Mouse (Mus musculus): ENCODE results near the gene Rad9a. TPM values are rescaled to one million over a fixed set of nuclear protein-coding genes. Genes with fewer than 3 reads are reported as not detected.

The Rad9a gene
- polyA plus RNA-seq, 1 experiment from 2014 or later, result 41.5 TPM

DNA sequence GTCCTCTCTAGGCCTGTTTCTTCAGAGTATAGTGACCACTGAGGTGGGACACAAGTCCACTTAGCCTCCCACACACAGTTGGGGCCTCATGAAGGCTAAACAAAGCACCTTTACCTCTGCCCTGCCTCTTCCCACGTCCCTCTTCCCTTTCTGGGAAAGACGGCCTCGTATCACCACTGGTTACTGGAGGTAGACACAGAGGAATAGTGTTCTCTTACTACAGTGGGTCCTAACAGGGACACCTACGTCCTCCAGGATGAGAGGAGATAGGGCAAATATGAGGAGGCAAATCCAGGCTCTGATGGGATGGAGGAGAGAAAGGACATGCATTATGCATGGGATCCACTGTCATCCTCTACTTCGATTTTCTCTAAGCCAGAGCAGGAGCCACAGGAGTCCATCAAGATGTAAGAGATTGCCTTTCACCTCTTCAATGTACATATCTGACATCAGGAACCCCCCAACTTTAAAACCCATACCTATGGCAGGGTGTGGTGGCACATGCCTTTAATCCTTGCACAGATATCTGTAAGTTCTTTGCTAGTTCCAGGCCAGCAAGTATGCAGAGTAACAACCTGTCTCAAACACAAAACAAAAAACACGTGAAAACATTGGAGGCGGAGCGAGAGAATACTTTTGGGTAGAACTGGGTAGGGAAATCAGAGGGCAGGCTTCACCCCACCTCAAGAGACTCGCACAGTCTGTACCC lies 53.5 kb downstream of the Rad9a start:
- WGBS, result 29% methylated on average over 9 of the region's 9 CpGs
- peak overlapping the region; percentile 86 for H3K9ac ChIP-seq (replicated peaks)
- peak; percentile 38 for ATAC-seq (ENCODE audit: low FRiP score, low read depth)
- no peaks in the 10 kb centered on the region; the same call in 1 of the 2 replicates for H3K27me3 ChIP-seq
- H3K4me1 ChIP-seq, result peaks cover 22% of the 10 kb centered on the region
- peaks cover 17% of the 10 kb centered on the region for H3K36me3 ChIP-seq
- peak overlapping the region; percentile 86 for H3K4me2 ChIP-seq (replicated peaks)
- H3K4me3 ChIP-seq, result peak overlapping the region; percentile 85
- H3K27ac ChIP-seq (replicated peaks), result peak overlapping the region; percentile 47
- no peaks in the 10 kb centered on the region for H3K9me3 ChIP-seq

DNA sequence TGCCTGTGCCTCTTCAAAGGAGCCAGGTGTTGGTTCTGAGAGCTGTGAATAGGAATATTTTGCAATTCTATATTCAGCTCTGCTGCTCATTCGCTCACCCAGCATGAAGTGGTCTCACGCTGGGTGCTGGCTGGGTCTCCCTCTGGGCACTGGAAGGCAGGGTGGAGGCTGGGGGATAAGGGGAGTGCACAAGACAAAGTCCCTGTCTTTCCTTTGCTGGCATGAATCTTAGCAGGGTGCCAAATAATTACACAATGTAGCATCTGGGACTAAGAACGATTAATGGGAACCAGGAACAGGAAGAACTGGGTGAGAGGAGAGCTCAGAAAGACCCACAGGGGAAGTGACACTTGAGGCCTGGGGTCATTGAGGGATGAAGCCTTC lies 54.4 kb downstream of the Rad9a start:
- Histone ChIP-seq H3K27me3 (no peaks in the 10 kb centered on the region; the same call in 1 of the 2 replicates), H3K36me3 (peaks cover 12% of the 10 kb centered on the region), H3K9me3 (no peaks in the 10 kb centered on the region), H3K9ac (replicated peaks) (no peak overlapping the region), H3K4me3 (no peak overlapping the region), H3K4me2 (replicated peaks) (no peak overlapping the region), H3K4me1 (peaks cover 22% of the 10 kb centered on the region), H3K27ac (replicated peaks) (no peak overlapping the region)
- WGBS, result 53% methylated on average over 3 of the region's 3 CpGs
- ATAC-seq (ENCODE audit: low FRiP score, low read depth), result no peak

DNA sequence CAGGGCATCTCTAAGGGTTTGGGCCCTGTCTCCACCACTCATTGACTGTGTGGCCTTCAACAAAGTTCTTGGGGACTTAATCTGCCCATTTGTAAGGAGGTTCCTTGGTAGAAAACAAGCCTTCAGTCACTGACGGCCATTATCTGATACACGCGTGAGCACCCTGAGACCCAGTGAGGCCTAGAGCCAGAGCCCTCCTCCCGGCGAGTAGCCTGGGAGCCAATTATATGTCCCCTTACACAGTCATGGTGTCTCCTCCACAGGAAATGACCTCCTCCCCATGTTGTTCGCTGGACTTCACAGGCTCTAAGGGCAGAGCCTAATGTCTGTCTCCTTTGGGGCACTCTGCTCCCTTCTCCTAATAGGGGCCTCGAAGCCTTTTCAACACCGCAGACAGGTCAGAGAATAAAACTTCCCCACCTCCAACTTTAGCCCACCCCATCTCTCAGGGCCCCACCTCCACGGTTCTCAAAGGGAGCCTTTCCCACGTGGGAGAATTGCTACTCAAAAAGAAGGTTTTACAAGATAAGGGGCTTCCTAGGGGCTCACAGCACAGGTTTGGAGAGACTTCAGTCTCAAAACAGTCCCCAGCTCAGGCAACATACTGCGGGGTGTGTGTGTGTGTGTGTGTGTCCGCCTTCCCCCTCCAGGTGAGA lies 55.0 kb downstream of the Rad9a start:
- 61% methylated on average over 12 of the region's 12 CpGs for WGBS
- Histone ChIP-seq H3K27ac (replicated peaks) (no peak overlapping the region), H3K9me3 (no peaks in the 10 kb centered on the region), H3K9ac (replicated peaks) (no peak overlapping the region), H3K4me2 (replicated peaks) (no peak overlapping the region), H3K4me1 (peaks cover 22% of the 10 kb centered on the region), H3K36me3 (peaks cover 12% of the 10 kb centered on the region), H3K27me3 (no peaks in the 10 kb centered on the region; the same call in 1 of the 2 replicates), H3K4me3 (no peak overlapping the region)
- no peak for ATAC-seq (ENCODE audit: low FRiP score, low read depth)

DNA sequence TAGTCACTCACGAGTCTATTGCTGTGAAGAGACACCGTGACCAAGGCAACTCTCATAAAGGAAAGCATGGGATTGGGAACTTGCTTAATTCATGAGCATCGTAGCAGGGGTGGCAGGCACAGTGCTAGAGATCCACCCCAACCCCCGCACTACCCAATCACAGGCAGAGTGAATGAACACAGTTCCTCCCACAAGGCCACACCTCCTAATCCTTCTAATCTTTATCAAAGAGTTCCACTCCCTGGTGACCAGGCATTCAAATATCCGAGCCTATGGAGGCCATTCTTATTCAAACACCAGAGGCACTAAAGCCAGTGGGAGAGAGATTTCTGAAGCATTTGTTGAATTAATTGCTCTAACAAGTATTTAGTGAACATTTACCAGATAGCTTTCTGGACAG lies 55.5 kb downstream of the Rad9a start:
- Histone ChIP-seq H3K9me3 (no peaks in the 10 kb centered on the region), H3K27me3 (no peaks in the 10 kb centered on the region; the same call in 1 of the 2 replicates), H3K4me2 (replicated peaks) (no peak overlapping the region), H3K9ac (replicated peaks) (no peak overlapping the region), H3K4me1 (peaks cover 22% of the 10 kb centered on the region), H3K36me3 (peaks cover 7% of the 10 kb centered on the region), H3K27ac (replicated peaks) (no peak overlapping the region), H3K4me3 (no peak overlapping the region)
- ATAC-seq (ENCODE audit: low FRiP score, low read depth), result no peak
- WGBS, result 81% methylated on average over 5 of the region's 5 CpGs

Small RNAs within 50 kb of the gene (microRNA-seq; reads per million reads assigned to microRNA genes)
- not detected for gene Gm26115

Other genes starting within 250 kb of the Rad9a start
- not detected in 2 replicates for gene Aldh3b3, start 243.0 kb downstream of the Rad9a start, polyA plus RNA-seq (2016; fragmentation: Nextera tagmentation; extraction: Ambion mirVana)
- 0.62 and 1.0 TPM in 2 replicates for gene Aldh3b2, start 229.3 kb downstream of the Rad9a start, polyA plus RNA-seq (2016; fragmentation: Nextera tagmentation; extraction: Ambion mirVana)
- 0.88 and 1.3 TPM in 2 replicates for gene Acy3, start 215.1 kb downstream of the Rad9a start, polyA plus RNA-seq (2016; fragmentation: Nextera tagmentation; extraction: Ambion mirVana)
- not detected in 2 replicates for gene Tbx10, start 208.9 kb downstream of the Rad9a start, polyA plus RNA-seq (2016; fragmentation: Nextera tagmentation; extraction: Ambion mirVana)
- 15.6 and 17.6 TPM in 2 replicates for gene Nudt8, start 201.1 kb downstream of the Rad9a start, polyA plus RNA-seq (2016; fragmentation: Nextera tagmentation; extraction: Ambion mirVana)
- gene Gm49405, start 201.0 kb downstream of the Rad9a start, polyA plus RNA-seq (2016; fragmentation: Nextera tagmentation; extraction: Ambion mirVana), result 3.5 and 4.5 TPM in 2 replicates
- gene Doc2g, start 198.3 kb downstream of the Rad9a start, polyA plus RNA-seq (2016; fragmentation: Nextera tagmentation; extraction: Ambion mirVana), result 3.6 and 5.2 TPM in 2 replicates
- 181 and 188 TPM in 2 replicates for gene Ndufv1, start 188.9 kb downstream of the Rad9a start, polyA plus RNA-seq (2016; fragmentation: Nextera tagmentation; extraction: Ambion mirVana)
- 323 and 328 TPM in 2 replicates for gene Gstp1, start 163.7 kb downstream of the Rad9a start, polyA plus RNA-seq (2016; fragmentation: Nextera tagmentation; extraction: Ambion mirVana)
- gene Gstp2, start 155.6 kb downstream of the Rad9a start, polyA plus RNA-seq (2016; fragmentation: Nextera tagmentation; extraction: Ambion mirVana), result 1.6 and 2.4 TPM in 2 replicates
- gene Gstp3, start 142.1 kb downstream of the Rad9a start, polyA plus RNA-seq (2016; fragmentation: Nextera tagmentation; extraction: Ambion mirVana), result not detected in 2 replicates
- not detected in 2 replicates for gene Cabp2, start 120.1 kb downstream of the Rad9a start, polyA plus RNA-seq (2016; fragmentation: Nextera tagmentation; extraction: Ambion mirVana)
- 66.7 and 68.0 TPM in 2 replicates for gene Cdk2ap2, start 104.5 kb downstream of the Rad9a start, polyA plus RNA-seq (2016; fragmentation: Nextera tagmentation; extraction: Ambion mirVana)
- 27.2 and 29.0 TPM in 2 replicates for gene Pitpnm1, start 101.7 kb downstream of the Rad9a start, polyA plus RNA-seq (2016; fragmentation: Nextera tagmentation; extraction: Ambion mirVana)
- 59.5 and 63.6 TPM in 2 replicates for gene Aip, start 75.8 kb downstream of the Rad9a start, polyA plus RNA-seq (2016; fragmentation: Nextera tagmentation; extraction: Ambion mirVana)
- gene Gpr152, start 61.9 kb downstream of the Rad9a start, polyA plus RNA-seq (2016; fragmentation: Nextera tagmentation; extraction: Ambion mirVana), result not detected in 2 replicates
- gene Cabp4, start 57.6 kb downstream of the Rad9a start, polyA plus RNA-seq (2016; fragmentation: Nextera tagmentation; extraction: Ambion mirVana), result 0.12 and 0.14 TPM in 2 replicates
- gene Coro1b, start 53.0 kb downstream of the Rad9a start, polyA plus RNA-seq (2016; fragmentation: Nextera tagmentation; extraction: Ambion mirVana), result 121 and 133 TPM in 2 replicates
- 0.42 and 0.71 TPM in 2 replicates for gene Ptprcap, start 48.1 kb downstream of the Rad9a start, polyA plus RNA-seq (2016; fragmentation: Nextera tagmentation; extraction: Ambion mirVana)
- 62.8 and 63.3 TPM in 2 replicates for gene Rps6kb2, start 38.3 kb downstream of the Rad9a start, polyA plus RNA-seq (2016; fragmentation: Nextera tagmentation; extraction: Ambion mirVana)
- 3.8 and 4.2 TPM in 2 replicates for gene Carns1, start 26.2 kb downstream of the Rad9a start, polyA plus RNA-seq (2016; fragmentation: Nextera tagmentation; extraction: Ambion mirVana)
- 0.73 and 0.86 TPM in 2 replicates for gene Tbc1d10c, start 10.4 kb downstream of the Rad9a start, polyA plus RNA-seq (2016; fragmentation: Nextera tagmentation; extraction: Ambion mirVana)
- gene Ppp1ca, start 9.6 kb downstream of the Rad9a start, polyA plus RNA-seq (2016; fragmentation: Nextera tagmentation; extraction: Ambion mirVana), result 709 and 733 TPM in 2 replicates
- gene Clcf1, start 12.6 kb upstream of the Rad9a start, polyA plus RNA-seq (2016; fragmentation: Nextera tagmentation; extraction: Ambion mirVana), result 0.48 and 0.94 TPM in 2 replicates
- gene AC109138.7, start 12.7 kb upstream of the Rad9a start, polyA plus RNA-seq (2016; fragmentation: Nextera tagmentation; extraction: Ambion mirVana), result not detected in 2 replicates
- 15.2 and 16.1 TPM in 2 replicates for gene Pold4, start 30.2 kb upstream of the Rad9a start, polyA plus RNA-seq (2016; fragmentation: Nextera tagmentation; extraction: Ambion mirVana)
- gene Ssh3, start 67.5 kb upstream of the Rad9a start, polyA plus RNA-seq (2016; fragmentation: Nextera tagmentation; extraction: Ambion mirVana), result 6.0 and 7.5 TPM in 2 replicates
- gene Ankrd13d, start 81.5 kb upstream of the Rad9a start, polyA plus RNA-seq (2016; fragmentation: Nextera tagmentation; extraction: Ambion mirVana), result 17.6 and 18.9 TPM in 2 replicates
- 18.4 and 19.3 TPM in 2 replicates for gene Grk2, start 104.6 kb upstream of the Rad9a start, polyA plus RNA-seq (2016; fragmentation: Nextera tagmentation; extraction: Ambion mirVana)
- 58.0 and 63.2 TPM in 2 replicates for gene Kdm2a, start 196.6 kb upstream of the Rad9a start, polyA plus RNA-seq (2016; fragmentation: Nextera tagmentation; extraction: Ambion mirVana)
- gene Rhod, start 237.8 kb upstream of the Rad9a start, polyA plus RNA-seq (2016; fragmentation: Nextera tagmentation; extraction: Ambion mirVana), result 6.7 and 10.3 TPM in 2 replicates